Mouse (Mus musculus) C2C12 (cell line): ENCODE results near the gene Stfa3. TPM values are rescaled to one million over a fixed set of nuclear protein-coding genes. Genes with fewer than 3 reads are reported as not detected.

ENCODE experiments used
- H3K27me3 ChIP-seq: one replicate; pipeline ENCODE4 v1.6.1; 2011; ENCODE audit not compliant: control insufficient read depth, insufficient read depth, insufficient read length
- H3K36me3 ChIP-seq: one replicate; pipeline ENCODE4 v1.6.1; 2011; ENCODE audit not compliant: control insufficient read depth, insufficient read depth
- H3K4me3 ChIP-seq: one replicate; pipeline ENCODE4 v1.5.1; 2011; ENCODE audit warnings: mild to moderate bottlenecking, control low read depth; ENCODE audit not compliant: poor library complexity, insufficient read depth, severe bottlenecking
- H3K79me2 ChIP-seq: one replicate; pipeline ENCODE4 v1.6.1; 2011; ENCODE audit not compliant: control insufficient read depth, insufficient read depth
- H3K79me3 ChIP-seq: one replicate; pipeline ENCODE4 v1.6.1; 2011; ENCODE audit warnings: low read depth, control low read depth
- H3ac ChIP-seq: one replicate; pipeline ENCODE3; 2011; ENCODE audit warnings: low read depth; ENCODE audit not compliant: control insufficient read depth, insufficient read length
- CEBPB ChIP-seq: IDR thresholded peaks from one replicate; pipeline ENCODE4 v1.6.1; 2011; ENCODE audit warnings: low read depth, mild to moderate bottlenecking, control low read depth, moderate library complexity
- CTCF ChIP-seq: IDR thresholded peaks from one replicate; pipeline ENCODE4 v1.5.1; 2011; ENCODE audit not compliant: control insufficient read depth, insufficient read depth, insufficient read length
- FOSL1 ChIP-seq: IDR thresholded peaks from one replicate; pipeline ENCODE4 v1.8.0; 2011; ENCODE audit warnings: mild to moderate bottlenecking, low read length; ENCODE audit not compliant: poor library complexity, insufficient read depth, severe bottlenecking
- MAX ChIP-seq: IDR thresholded peaks from one replicate; pipeline ENCODE4 v1.6.1; 2011; ENCODE audit warnings: mild to moderate bottlenecking, control low read depth
- MYOD1 ChIP-seq: IDR thresholded peaks from one replicate; pipeline ENCODE4 v1.6.1; 2011; ENCODE audit warnings: low read depth; ENCODE audit not compliant: control insufficient read depth, insufficient read length
- MYOG ChIP-seq: IDR thresholded peaks from one replicate; pipeline ENCODE4 v1.6.1; 2011; ENCODE audit not compliant: control insufficient read depth, insufficient read length; ENCODE audit errors: extremely low read depth
- USF1 ChIP-seq: IDR thresholded peaks from one replicate; pipeline ENCODE4 v1.6.1; 2011; ENCODE audit warnings: low read depth, mild to moderate bottlenecking, control low read depth, moderate library complexity
- long read RNA-seq, 2 experiments: library from polyadenylated mRNA; unstranded; transcript quantifications; one replicate each; pipeline ENCODE4 v2.0.0; 2019 to 2020
- polyA plus RNA-seq: library from polyadenylated mRNA; unstranded; fragments of >200 nt; fragmentation: generic; extraction: Trizol; gene quantifications from one replicate; pipeline ENCODE4 v1.2.1, GENCODE M21; 2012; ENCODE audit warnings: missing spikeins

The Stfa3 gene
- not detected for polyA plus RNA-seq
- long read RNA-seq, experiment 1 = 0 reads
- long read RNA-seq, experiment 2 = 0 reads

DNA sequence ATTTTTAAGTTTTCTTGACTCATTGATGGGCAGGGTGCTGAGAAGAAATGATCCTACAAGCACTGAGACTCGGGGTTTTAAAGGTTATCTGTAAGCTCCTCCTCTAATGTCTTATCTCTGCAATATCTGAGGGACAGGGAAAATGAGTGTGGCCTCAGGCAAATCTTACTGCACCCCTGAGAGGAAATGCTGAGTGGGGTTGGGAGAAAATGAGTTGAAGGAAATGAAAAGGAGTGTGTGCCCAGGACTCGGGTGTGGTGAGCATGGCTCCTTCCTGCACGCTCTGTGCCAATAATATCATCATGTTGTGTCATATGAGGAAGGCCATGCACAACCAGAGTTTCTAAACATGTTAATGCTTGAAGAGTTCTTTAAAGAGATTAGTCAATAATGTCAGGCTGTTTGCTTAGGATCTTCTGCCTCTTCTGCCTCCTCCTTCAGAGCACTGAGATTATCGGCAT is at the start of gene Stfa3:
TSS of gene Stfa3 (minus strand) at position 51 of the 461 bp plus-strand sequence.
- H3K27me3 ChIP-seq = no peaks in the 10 kb centered on the region
- H3K4me3 ChIP-seq = no peak within 1 kb of the TSS
- TF ChIP-seq MAX = no peak
- TF ChIP-seq CTCF = no peak
- TF ChIP-seq MYOD1 = no peak
- no peak for TF ChIP-seq MYOG
- TF ChIP-seq USF1 = no peak
- TF ChIP-seq CEBPB = no peak
- TF ChIP-seq FOSL1 = no peak
- H3K36me3 ChIP-seq = no peaks in the 10 kb centered on the region
- H3K79me3 ChIP-seq = no peaks in the 10 kb centered on the region
- H3ac ChIP-seq = no peak within 1 kb of the TSS
- no peaks in the 10 kb centered on the region for H3K79me2 ChIP-seq

DNA sequence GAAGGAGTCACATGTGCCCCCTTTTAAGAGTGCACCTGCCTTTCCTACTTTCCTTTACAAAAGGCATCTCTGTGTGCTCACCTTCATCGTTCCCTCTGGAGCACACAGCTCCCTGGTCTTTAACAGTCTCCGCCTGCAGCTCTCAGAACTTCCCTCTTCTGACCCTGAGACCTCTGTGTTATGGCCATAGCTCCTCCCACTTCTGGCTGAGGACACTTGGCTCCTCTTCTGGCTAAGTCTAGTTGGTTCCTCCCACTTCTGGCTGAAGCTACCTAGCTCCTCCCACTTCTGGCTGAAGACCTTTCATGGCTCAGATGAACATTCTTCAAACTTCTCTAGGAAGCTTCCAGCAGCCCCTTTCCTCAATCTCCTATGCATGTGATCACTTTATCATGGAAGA is 47.1 kb upstream of the Stfa3 start:
- TF ChIP-seq CEBPB (no peak), CTCF (no peak), USF1 (no peak), FOSL1 (no peak), MYOD1 (no peak), MAX (no peak), MYOG (no peak)
- H3K36me3 ChIP-seq = no peaks in the 10 kb centered on the region
- H3K27me3 ChIP-seq = no peaks in the 10 kb centered on the region
- no peaks in the 10 kb centered on the region for H3K79me2 ChIP-seq
- H3K79me3 ChIP-seq = no peaks in the 10 kb centered on the region
- no peak overlapping the region for H3ac ChIP-seq
- H3K4me3 ChIP-seq = no peak overlapping the region

DNA sequence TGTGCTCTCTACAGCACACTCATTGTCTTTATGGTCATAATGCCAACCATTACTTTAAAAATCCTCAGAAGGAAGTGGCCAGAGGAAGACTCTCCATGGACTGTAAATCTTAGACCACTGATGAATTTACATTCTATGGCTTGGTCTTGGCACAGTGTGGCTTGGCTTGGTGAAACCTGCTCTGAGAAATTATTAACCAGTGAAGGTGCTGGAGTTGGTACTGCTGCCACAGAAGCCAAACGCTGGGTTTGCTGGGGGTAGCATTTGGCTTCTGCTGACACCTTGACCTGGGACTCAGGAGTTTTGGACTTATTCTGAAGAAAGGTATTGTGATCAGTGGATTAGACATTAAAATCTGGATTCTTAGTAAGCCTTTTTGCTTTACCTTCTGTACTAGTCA is 37.2 kb upstream of the Stfa3 start:
- Histone ChIP-seq H3K4me3 (no peak overlapping the region), H3K79me2 (no peaks in the 10 kb centered on the region), H3K27me3 (no peaks in the 10 kb centered on the region), H3K79me3 (no peaks in the 10 kb centered on the region), H3K36me3 (no peaks in the 10 kb centered on the region), H3ac (no peak overlapping the region)
- TF ChIP-seq MYOG = no peak
- TF ChIP-seq CEBPB = no peak
- TF ChIP-seq MAX = no peak
- TF ChIP-seq FOSL1 = no peak
- TF ChIP-seq USF1 = no peak
- no peak for TF ChIP-seq CTCF
- no peak for TF ChIP-seq MYOD1

GRCm38 (mm10) chr16:36476866-36477265 is 21.7 kb upstream of the Stfa3 start:
- Histone ChIP-seq H3K79me3 (no peaks in the 10 kb centered on the region), H3K27me3 (no peaks in the 10 kb centered on the region), H3ac (no peak overlapping the region), H3K36me3 (no peaks in the 10 kb centered on the region), H3K79me2 (no peaks in the 10 kb centered on the region), H3K4me3 (no peak overlapping the region)
- TF ChIP-seq FOSL1 (no peak), MAX (no peak), USF1 (no peak), CTCF (no peak), CEBPB (no peak), MYOG (no peak), MYOD1 (no peak)

GRCm38 (mm10) chr16:36475530-36475929 is 20.3 kb upstream of the Stfa3 start:
- Histone ChIP-seq H3K27me3 (no peaks in the 10 kb centered on the region), H3ac (no peak overlapping the region), H3K79me2 (no peaks in the 10 kb centered on the region), H3K79me3 (no peaks in the 10 kb centered on the region), H3K4me3 (no peak overlapping the region), H3K36me3 (no peaks in the 10 kb centered on the region)
- no peak for TF ChIP-seq CTCF
- TF ChIP-seq MAX = no peak
- no peak for TF ChIP-seq USF1
- TF ChIP-seq MYOD1 = no peak
- TF ChIP-seq FOSL1 = no peak
- TF ChIP-seq MYOG = no peak
- no peak for TF ChIP-seq CEBPB

DNA sequence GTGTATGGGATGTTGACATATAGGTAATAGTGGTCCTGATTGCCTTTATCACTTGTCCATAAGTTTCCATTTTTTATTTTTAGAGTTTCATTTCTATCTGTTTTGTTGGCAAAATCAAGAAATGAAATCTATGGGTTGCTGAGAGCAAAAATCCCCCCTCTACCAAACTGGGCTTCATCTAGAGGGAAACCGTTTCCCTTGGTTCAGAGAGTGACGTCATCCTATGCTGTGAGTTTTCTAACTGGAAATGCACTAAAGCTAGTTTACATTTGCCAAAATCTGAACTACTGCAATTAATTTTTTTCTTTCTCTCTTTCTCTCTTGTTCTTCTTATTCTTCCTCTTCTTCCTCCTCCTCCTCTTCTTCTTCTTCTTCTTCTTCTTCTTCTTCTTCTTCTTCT is 19.7 kb upstream of the Stfa3 start:
- H3K27me3 ChIP-seq = no peaks in the 10 kb centered on the region
- H3K4me3 ChIP-seq = no peak overlapping the region
- no peaks in the 10 kb centered on the region for H3K79me3 ChIP-seq
- H3K79me2 ChIP-seq = no peaks in the 10 kb centered on the region
- no peak overlapping the region for H3ac ChIP-seq
- H3K36me3 ChIP-seq = no peaks in the 10 kb centered on the region
- TF ChIP-seq USF1 (no peak), FOSL1 (no peak), MAX (no peak), MYOD1 (no peak), CEBPB (no peak), CTCF (no peak), MYOG (no peak)
